Mouse (Mus musculus): ENCODE results near the gene Nav1. TPM values are rescaled to one million over a fixed set of nuclear protein-coding genes. Genes with fewer than 3 reads are reported as not detected.

The Nav1 gene
- polyA plus RNA-seq, 1 experiment: 33.7 TPM

GRCm38 (mm10) chr1:135635323-135636064, 28.4 kb upstream of the Nav1 start:
- Histone ChIP-seq H3ac (ENCODE audit: control insufficient read depth, insufficient read length) (no peak overlapping the region), H3K27me3 (ENCODE audit: control insufficient read depth, insufficient read depth, insufficient read length) (no peaks in the 10 kb centered on the region), H3K36me3 (ENCODE audit: control insufficient read depth, insufficient read depth) (no peaks in the 10 kb centered on the region), H3K4me3 (no peak overlapping the region), H3K4me2 (ENCODE audit: low read depth) (peak overlapping the region; percentile 65), H3K79me2 (ENCODE audit: control insufficient read depth, insufficient read depth) (peaks cover 57% of the 10 kb centered on the region)
- TF ChIP-seq MYOD1 (IDR thresholded peaks at IDR 0.05; ENCODE audit: control insufficient read depth in 1 of 3, insufficient read length in 2 of 3, low read depth in 2 of 3) (peak in 1 of 3 experiments; percentile 32), POLR2AphosphoS2 (IDR thresholded peaks at IDR 0.05; ENCODE audit: insufficient read length, low read depth) (no peak)

DNA sequence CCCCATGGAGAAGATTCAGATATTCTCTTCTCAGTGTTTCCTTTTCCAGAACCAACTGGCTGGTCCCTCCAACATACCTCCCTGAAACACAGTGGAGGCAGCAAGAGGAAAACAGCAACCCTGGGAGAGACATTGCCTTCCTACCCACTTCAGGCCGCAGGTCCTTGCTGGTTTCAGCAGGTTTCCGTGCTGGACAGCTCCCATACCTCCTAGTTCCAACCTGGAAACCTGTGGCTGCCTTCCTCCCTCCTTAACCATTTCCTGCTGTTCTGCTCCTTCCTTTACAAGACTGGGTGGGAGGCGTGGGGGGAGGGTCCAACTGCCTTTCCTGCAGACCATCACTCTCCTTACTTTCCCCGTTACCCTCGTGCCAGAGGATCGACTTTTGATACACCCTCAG, 27.7 kb upstream of the Nav1 start:
- H3ac ChIP-seq (ENCODE audit: control insufficient read depth, insufficient read length): no peak overlapping the region
- TF ChIP-seq REST (IDR thresholded peaks at IDR 0.05; ENCODE audit: insufficient read depth, insufficient read length) (peak; percentile 79), TCF3 (IDR thresholded peaks at IDR 0.05; ENCODE audit: insufficient read length, low read depth) (no peak)
- no peaks in the 10 kb centered on the region for H3K27me3 ChIP-seq (ENCODE audit: control insufficient read depth, insufficient read depth, insufficient read length)
- peak overlapping the region; percentile 65 for H3K4me2 ChIP-seq (ENCODE audit: low read depth)
- no peaks in the 10 kb centered on the region for H3K36me3 ChIP-seq (ENCODE audit: control insufficient read depth, insufficient read depth)
- no peak overlapping the region for H3K4me3 ChIP-seq
- peaks cover 57% of the 10 kb centered on the region for H3K79me2 ChIP-seq (ENCODE audit: control insufficient read depth, insufficient read depth)

GRCm38 (mm10) chr1:135633884-135634283, 26.8 kb upstream of the Nav1 start:
- Histone ChIP-seq H3K4me3 (no peak overlapping the region), H3K4me2 (ENCODE audit: low read depth) (no peak overlapping the region), H3K79me2 (ENCODE audit: control insufficient read depth, insufficient read depth) (peaks cover 59% of the 10 kb centered on the region), H3K36me3 (ENCODE audit: control insufficient read depth, insufficient read depth) (no peaks in the 10 kb centered on the region), H3ac (ENCODE audit: control insufficient read depth, insufficient read length) (no peak overlapping the region), H3K27me3 (ENCODE audit: control insufficient read depth, insufficient read depth, insufficient read length) (no peaks in the 10 kb centered on the region)
- TF ChIP-seq TCF3 (IDR thresholded peaks at IDR 0.05; ENCODE audit: insufficient read length, low read depth): no peak
- no peak for TF ChIP-seq TCF12 (IDR thresholded peaks at IDR 0.05; ENCODE audit: insufficient read depth, poor library complexity, severe bottlenecking)
- no peak for TF ChIP-seq E2F4 (IDR thresholded peaks at IDR 0.05; ENCODE audit: insufficient read depth)
- TF ChIP-seq USF1 (IDR thresholded peaks at IDR 0.05; ENCODE audit: low read depth): no peak
- no peak for TF ChIP-seq MYOD1 (IDR thresholded peaks at IDR 0.05; ENCODE audit: control insufficient read depth in 1 of 3, insufficient read length in 2 of 3, low read depth in 2 of 3)
- no peak for TF ChIP-seq REST (IDR thresholded peaks at IDR 0.05; ENCODE audit: insufficient read depth, insufficient read length)

DNA sequence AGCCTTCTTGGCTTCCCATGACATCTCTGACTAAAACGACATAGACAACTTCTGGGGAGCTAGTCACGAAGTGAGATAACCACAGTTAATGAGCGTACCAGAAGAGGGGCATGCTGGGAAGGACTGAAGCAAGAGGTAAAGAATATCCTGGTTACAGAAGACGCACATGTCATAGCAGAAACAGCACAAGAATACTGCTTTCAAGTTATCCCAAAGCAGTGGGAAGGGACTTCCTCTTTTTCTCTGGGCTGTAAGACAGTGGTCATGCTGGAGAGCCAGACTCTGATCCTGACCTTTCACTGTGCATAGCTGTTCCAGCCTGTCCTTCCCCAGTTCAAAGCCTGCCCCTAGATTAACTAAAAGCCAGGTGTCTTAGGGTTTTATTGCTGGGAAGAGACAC, 26.4 kb upstream of the Nav1 start:
- no peak for TF ChIP-seq CEBPB (IDR thresholded peaks at IDR 0.05; ENCODE audit: insufficient read depth, poor library complexity, severe bottlenecking)
- TF ChIP-seq REST (IDR thresholded peaks at IDR 0.05; ENCODE audit: insufficient read depth, insufficient read length): no peak
- no peak for TF ChIP-seq TCF12 (IDR thresholded peaks at IDR 0.05; ENCODE audit: insufficient read depth, poor library complexity, severe bottlenecking)
- TF ChIP-seq TCF3 (IDR thresholded peaks at IDR 0.05; ENCODE audit: insufficient read length, low read depth): no peak
- TF ChIP-seq MYOD1 (IDR thresholded peaks at IDR 0.05; ENCODE audit: control insufficient read depth in 1 of 3, insufficient read length in 2 of 3, low read depth in 2 of 3): no peak
- TF ChIP-seq MAX (IDR thresholded peaks at IDR 0.05; ENCODE audit: low read depth): no peak
- no peak for TF ChIP-seq E2F4 (IDR thresholded peaks at IDR 0.05; ENCODE audit: insufficient read depth)
- no peak for TF ChIP-seq MYOG (IDR thresholded peaks at IDR 0.05; ENCODE audit: control insufficient read depth in 1 of 3, insufficient read depth in 1 of 3, insufficient read length in 2 of 3, low read depth in 2 of 3)
- no peak for TF ChIP-seq USF1 (IDR thresholded peaks at IDR 0.05; ENCODE audit: low read depth)
- TF ChIP-seq SRF (IDR thresholded peaks at IDR 0.05; ENCODE audit: control insufficient read depth, insufficient read length, low read depth): no peak
- TF ChIP-seq POLR2AphosphoS2 (IDR thresholded peaks at IDR 0.05; ENCODE audit: insufficient read length, low read depth): no peak
- TF ChIP-seq POLR2A (IDR thresholded peaks at IDR 0.05; ENCODE audit: insufficient read length, low read depth): no peak
- no peak overlapping the region for H3K4me3 ChIP-seq
- no peak overlapping the region for H3K4me2 ChIP-seq (ENCODE audit: low read depth)
- no peaks in the 10 kb centered on the region for H3K36me3 ChIP-seq (ENCODE audit: control insufficient read depth, insufficient read depth)
- H3K79me2 ChIP-seq (ENCODE audit: control insufficient read depth, insufficient read depth): peaks cover 62% of the 10 kb centered on the region
- H3ac ChIP-seq (ENCODE audit: control insufficient read depth, insufficient read length): no peak overlapping the region
- no peaks in the 10 kb centered on the region for H3K27me3 ChIP-seq (ENCODE audit: control insufficient read depth, insufficient read depth, insufficient read length)

- Histone ChIP-seq H3K36me3 (ENCODE audit: control insufficient read depth, insufficient read depth) (no peaks in the 10 kb centered on the region), H3K79me2 (ENCODE audit: control insufficient read depth, insufficient read depth) (peaks cover 69% of the 10 kb centered on the region), H3K4me2 (ENCODE audit: low read depth) (peak overlapping the region; percentile 14), H3K27me3 (ENCODE audit: control insufficient read depth, insufficient read depth, insufficient read length) (no peaks in the 10 kb centered on the region), H3K4me3 (no peak overlapping the region), H3ac (ENCODE audit: control insufficient read depth, insufficient read length) (no peak overlapping the region)
- no peak for TF ChIP-seq USF1 (IDR thresholded peaks at IDR 0.05; ENCODE audit: low read depth)
- TF ChIP-seq POLR2A (IDR thresholded peaks at IDR 0.05; ENCODE audit: insufficient read length, low read depth): no peak
- TF ChIP-seq MYOD1 (IDR thresholded peaks at IDR 0.05; ENCODE audit: control insufficient read depth in 1 of 3, insufficient read length in 2 of 3, low read depth in 2 of 3): no peak
- TF ChIP-seq REST (IDR thresholded peaks at IDR 0.05; ENCODE audit: insufficient read depth, insufficient read length): no peak
- TF ChIP-seq TCF12 (IDR thresholded peaks at IDR 0.05; ENCODE audit: insufficient read depth, poor library complexity, severe bottlenecking): no peak
- no peak for TF ChIP-seq E2F4 (IDR thresholded peaks at IDR 0.05; ENCODE audit: insufficient read depth)
- no peak for TF ChIP-seq MAX (IDR thresholded peaks at IDR 0.05; ENCODE audit: low read depth)
- TF ChIP-seq CEBPB (IDR thresholded peaks at IDR 0.05; ENCODE audit: insufficient read depth, poor library complexity, severe bottlenecking): no peak
Observed at GRCm38 (mm10) chr1:135632199-135632598, 25.1 kb upstream of the Nav1 start.
